Mouse (Mus musculus): Measurements from ENCODE around the gene Atp10a. TPM values are rescaled to one million over a fixed set of nuclear protein-coding genes. Genes with fewer than 3 reads are reported as not detected.

Gene Atp10a
- total RNA-seq (2021), result 1 to 10 TPM; 3.4 to 3.7 TPM

GRCm38 (mm10) chr7:58655866-58656265 is at the start of gene Atp10a:
Atp10a (plus strand) TSS chr7:58656166.
- intact Hi-C loops (cut with DNase I), result no loop called here
- DNase-seq, result no peak

DNA sequence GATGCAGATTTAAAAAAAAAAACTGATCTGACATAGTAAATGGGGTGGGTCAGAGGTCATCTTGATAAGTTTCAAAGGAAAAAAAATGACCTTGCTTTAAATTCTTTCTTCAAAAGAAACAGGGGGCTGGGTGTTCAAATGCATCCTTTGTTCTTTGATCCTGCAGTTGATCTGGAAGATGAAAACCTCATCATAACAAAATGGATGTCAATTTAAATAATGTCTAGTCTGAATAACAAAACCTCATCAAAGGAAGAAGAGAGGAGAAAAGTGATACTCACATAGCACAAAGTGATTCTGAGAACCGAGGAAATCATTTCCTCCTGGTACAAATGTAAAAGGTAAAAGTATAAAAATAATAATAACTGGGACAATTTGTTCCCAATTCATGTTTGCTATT is 37.9 kb upstream of the Atp10a start:
- DNase-seq, result no peak
- intact Hi-C loops (cut with DNase I), result no loop called here

DNA sequence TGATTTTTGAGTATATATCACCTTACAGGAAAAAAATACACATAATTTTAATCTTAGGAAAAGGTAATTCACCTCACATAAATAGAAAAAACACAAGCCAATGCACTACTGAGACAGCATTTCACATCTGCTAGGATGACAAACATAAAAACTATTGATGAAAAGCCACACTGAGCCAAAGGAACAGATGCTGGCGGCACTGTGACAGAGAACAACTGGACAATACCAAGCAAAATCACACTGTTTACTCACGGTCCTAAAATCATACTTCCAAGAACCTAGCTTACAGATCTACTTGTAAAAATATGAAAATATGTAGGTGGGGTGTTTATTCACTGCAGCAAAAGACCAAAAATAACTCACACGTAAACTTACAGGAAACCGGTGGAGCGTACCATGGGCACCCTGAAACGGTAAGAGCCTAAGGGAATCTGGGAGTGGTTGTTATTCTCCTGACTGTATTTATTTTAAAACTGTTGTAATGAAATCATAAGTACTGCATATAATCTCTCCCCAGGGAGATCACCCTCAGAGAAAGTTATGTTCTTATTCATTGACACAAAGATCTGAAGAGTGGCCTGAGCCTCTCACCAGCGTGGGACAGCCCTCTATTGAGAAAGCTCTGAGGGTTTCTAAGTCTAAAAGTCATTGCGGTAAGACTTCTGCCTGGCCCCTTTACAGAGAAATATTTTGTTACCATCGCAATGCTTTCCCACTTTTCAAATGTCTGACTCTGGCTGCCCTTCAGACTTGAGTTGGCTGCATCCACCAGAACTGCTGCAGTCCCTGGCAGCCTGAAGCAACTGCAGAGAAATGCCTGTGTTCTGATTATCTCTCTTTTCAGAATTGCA is 29.4 kb upstream of the Atp10a start:
- intact Hi-C loops (cut with DNase I), result no loop called here
- DNase-seq, result peak; percentile 1

DNA sequence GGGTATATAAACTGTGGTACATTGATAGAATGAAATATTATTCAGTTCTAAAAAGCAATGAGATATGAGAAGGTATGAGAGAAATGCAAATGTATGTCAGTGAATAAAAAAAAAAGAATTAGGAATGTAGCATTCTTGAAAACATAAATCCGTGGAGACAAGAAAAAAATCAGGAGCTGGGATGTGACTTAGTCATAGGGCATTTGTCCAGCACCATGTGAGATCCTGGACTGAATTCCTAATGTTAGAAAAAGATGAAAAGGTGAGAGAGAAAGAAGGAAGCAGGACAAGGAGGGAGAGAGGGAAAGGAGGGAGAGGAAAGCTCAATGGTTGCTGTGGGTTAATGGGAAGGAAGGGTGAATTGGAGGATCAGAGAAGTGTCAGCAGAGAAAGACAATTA is 28.6 kb upstream of the Atp10a start:
- no peak for DNase-seq
- intact Hi-C loops (cut with DNase I), result no loop called here

- intact Hi-C loops (cut with DNase I), result no loop called here
- DNase-seq, result no peak
Observed at GRCm38 (mm10) chr7:58629233-58629632, 26.7 kb upstream of the Atp10a start.

DNA sequence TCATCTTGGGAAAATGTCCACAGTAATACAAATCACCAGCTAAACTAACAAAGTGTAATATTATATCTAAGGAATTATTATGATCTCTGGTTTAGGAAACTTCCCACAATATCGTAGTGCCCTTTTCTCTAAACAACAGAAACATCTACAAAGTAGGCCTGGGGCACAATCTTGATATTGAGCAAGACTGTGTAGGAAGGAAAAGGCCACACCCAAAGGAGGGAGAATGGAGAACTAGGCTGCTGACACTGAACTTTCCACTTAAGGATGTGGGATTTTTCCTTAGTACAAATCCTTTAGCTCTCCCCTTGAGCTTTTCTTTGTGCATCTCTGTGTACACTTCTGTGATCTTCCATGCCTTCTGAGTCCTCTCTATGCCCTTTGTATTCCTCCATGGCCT is 22.3 kb upstream of the Atp10a start:
- DNase-seq, result no peak
- intact Hi-C loops (cut with DNase I), result no loop called here

DNA sequence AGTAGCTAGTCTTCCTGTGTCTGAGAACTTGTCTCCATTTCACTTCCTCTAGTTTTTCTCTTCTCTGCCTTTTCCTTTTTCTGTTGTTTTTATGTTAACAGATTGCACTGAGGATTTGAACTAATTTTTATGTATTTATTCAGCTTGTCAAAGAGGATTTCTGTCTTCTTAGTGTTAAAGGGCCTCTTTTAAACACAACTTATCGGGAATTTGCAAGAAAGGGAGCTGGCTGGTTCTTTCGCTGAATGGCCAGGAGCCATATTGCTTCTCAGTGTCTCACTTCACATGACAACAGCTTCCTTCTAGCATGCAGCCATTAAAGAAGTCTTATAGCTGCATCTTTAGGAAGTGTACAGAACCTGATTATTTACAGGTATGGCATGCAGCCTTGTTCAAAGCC is 16.3 kb upstream of the Atp10a start:
- intact Hi-C loops (cut with DNase I), result no loop called here
- no peak for DNase-seq

DNA sequence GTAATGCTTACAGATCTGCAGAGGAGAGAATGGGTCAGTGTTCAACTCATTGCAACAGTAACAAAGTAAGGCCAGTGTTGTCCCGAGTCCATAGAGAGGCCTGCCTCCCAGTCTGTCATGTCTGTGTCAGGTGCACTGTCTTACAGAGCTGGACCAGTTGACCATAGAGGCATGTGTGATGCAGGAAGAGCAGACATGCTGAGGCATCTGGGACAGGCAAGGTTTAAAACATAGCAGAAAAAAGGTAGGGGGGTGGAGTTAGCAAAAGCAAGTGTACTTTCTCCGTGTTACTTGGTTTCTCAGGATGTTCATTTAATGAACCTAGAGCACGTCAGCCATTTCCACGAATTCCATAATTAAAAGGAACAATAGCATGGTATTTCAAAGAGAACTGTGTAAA is 15.5 kb upstream of the Atp10a start:
- no peak for DNase-seq
- intact Hi-C loops (cut with DNase I), result no loop called here

DNA sequence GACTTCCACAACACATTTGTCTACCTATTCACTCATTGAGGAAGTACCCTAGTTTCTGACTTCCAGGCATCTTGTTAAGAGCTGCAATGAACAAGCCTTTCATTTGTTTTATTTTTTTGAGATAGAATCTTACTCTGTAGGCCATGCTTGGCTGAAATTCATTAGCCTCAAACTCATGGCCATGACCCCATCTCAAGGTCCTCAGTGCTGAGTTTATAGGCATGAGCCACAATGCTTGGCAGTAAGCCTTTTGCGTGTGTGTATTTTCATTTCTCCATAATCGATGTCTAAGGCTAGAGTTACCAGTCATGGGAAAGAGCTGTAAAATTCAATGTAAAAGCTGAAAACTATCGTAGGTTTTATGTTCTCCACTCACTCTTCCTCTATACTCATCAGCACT is 14.1 kb upstream of the Atp10a start:
- no peak for DNase-seq
- intact Hi-C loops (cut with DNase I), result no loop called here

DNA sequence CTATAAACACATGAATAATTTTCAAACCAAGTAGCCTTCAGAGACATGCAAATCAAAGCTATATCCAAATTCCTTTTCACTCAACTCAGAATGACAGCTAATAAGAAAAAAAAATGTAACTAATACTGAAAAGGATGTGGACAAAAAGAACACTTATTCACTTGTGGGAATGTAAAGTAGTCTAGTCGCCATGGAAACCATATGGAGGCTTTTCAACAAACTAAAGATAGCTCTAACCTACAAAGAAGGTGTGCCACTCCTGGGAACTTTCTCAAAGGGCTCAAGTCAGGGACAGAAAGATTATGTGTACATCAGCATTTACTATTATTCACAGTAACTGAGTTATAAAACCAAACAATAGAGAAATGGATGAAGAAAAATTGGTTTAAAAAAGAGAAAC is 8.6 kb upstream of the Atp10a start:
- DNase-seq, result no peak
- intact Hi-C loops (cut with DNase I), result no loop called here

DNA sequence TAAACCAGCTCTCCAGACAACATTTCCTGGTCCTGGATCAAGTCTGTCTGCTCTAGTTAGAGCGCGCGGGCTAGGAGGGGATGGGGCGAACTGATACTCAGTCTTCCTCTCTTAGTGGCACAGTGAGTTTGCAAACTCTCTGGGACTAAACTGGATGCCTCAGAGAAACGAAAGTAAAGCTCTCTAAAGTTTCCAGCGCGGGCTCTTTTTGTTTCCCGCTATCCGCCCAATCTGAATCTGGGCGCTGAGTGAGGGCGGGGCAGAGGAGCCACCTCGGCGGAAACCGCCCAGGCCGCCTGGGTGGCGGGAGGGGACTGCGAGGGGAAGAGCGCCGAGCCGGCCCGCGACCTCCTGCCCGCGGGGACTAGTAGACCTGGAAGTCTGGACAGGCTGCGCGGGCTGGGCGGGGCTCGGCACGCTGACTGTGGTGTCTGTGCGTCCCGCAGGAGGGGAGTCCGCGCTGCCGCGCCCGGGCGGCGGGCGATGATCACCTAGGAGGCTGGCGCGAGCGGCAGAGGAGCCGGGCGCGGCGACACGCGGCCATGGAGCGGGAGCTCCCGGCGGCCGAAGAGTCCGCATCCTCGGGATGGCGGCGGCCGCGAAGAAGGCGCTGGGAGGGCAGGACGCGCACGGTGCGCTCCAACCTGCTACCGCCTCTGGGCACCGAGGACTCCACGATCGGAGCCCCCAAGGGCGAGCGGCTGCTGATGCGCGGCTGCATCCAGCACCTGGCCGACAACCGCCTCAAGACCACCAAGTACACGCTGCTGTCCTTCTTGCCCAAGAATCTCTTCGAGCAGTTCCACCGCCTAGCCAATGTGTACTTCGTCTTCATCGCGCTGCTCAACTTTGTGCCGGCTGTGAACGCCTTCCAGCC is 2.2 kb downstream of the Atp10a start:
- DNase-seq, result peak; percentile 46
- intact Hi-C loops (cut with DNase I), result no loop called here

- DNase-seq, result no peak
- intact Hi-C loops (cut with DNase I), result no loop called here
Observed at GRCm38 (mm10) chr7:58658790-58659405, 2.9 kb downstream of the Atp10a start.

- no peak for DNase-seq
- intact Hi-C loops (cut with DNase I), result no loop called here
Observed at GRCm38 (mm10) chr7:58660046-58660445, 4.1 kb downstream of the Atp10a start.

- no peak for DNase-seq
- intact Hi-C loops (cut with DNase I), result no loop called here
Observed at GRCm38 (mm10) chr7:58660665-58661064, 4.7 kb downstream of the Atp10a start.

- intact Hi-C loops (cut with DNase I), result no loop called here
- DNase-seq, result no peak
Observed at GRCm38 (mm10) chr7:58661076-58661475, 5.1 kb downstream of the Atp10a start.

DNA sequence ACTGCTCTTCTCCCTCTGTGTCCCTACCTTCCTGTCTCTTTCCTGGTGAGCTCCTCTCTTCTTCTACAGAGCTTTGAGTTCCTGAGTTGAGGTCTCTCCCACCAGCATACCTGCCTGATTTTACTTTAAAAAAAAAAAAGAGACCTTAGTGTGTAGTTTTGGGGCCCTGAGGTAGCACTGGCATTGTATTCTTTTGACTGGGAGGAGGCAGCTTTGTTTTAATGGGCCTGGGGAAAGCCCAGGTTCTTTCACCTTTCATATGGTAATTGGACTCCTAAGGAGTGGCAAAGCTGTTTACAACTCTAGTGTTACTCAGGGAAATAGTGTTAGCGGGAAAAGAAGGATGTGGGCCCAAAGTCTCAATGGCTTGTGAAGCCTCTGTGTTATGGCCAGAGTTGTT is 12.7 kb downstream of the Atp10a start:
- DNase-seq, result no peak
- intact Hi-C loops (cut with DNase I), result no loop called here

DNA sequence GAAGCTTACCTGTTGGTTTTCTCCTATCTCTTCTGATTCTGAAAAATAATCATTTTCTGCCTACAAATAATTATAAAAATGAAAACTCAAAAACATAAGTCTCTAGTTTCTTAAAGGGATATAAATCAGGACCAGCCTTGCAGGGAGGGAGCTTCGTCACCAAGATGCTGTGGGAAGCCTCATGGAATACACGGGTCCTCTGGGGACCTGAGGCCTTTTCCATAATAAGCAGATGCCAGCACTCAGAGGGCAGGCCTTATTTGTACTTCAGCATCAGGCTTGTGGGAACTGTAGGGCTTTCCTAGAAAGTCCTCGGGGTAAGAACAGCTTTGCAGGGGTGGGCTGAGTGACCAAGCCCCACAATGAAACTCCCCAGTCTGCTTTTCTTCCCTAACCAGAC is 20.1 kb downstream of the Atp10a start:
- intact Hi-C loops (cut with DNase I), result no loop called here

GRCm38 (mm10) chr7:58677111-58677805 is 21.3 kb downstream of the Atp10a start:
- no peak for DNase-seq
- intact Hi-C loops (cut with DNase I), result no loop called here

More for the DNA sequence above, 20.1 kb downstream of the Atp10a start:
- no peak for DNase-seq

DNA sequence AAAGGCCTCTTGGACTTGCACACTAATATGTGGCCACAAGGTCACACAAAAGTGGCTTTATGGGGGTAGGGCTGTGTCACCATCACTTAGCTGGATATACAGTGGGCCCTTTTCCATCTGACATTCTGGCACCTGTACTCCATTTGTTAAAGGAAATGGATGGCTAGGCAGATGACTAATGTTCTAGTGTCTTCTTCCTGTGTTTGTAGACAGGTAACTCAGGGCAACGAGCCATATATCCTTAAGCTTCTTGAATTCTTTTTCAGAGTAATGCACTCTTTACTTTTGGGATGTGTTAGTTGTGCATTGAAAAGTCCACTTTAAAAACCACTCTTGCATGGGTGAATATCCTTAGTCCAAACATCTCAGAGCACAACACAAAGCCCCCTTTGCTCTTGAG is 30.0 kb downstream of the Atp10a start:
- intact Hi-C loops (cut with DNase I), result no loop called here
- DNase-seq, result no peak

GRCm38 (mm10) chr7:58686573-58686972 is 30.6 kb downstream of the Atp10a start:
- no peak for DNase-seq
- intact Hi-C loops (cut with DNase I), result no loop called here

GRCm38 (mm10) chr7:58686997-58687396 is 31.0 kb downstream of the Atp10a start:
- intact Hi-C loops (cut with DNase I), result no loop called here
- no peak for DNase-seq
